Mouse (Mus musculus): ENCODE measurements around the gene Tinf2.

DNA sequence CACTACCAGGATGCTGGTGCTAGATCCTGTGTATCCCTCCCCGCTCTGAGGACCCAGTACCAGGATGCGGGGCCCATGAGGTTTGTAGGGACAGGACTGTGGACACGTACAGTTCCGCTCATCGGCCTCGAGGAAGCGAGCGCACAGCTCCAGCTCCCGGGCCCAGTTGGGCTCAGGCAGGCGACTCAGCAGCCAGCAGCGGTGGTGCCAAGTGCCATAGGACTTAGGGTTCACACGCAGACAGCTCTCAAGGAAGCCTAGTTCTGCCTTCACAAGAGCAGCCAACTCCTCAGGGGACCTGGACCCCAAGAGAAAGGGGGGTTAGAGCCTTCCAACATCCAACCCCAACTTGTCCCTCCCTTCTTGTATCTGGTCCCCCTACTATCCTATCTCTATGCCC is 39.0 kb upstream of the Tinf2 start:
- TF ChIP-seq POLR2A (IDR thresholded peaks at IDR 0.05; ENCODE audit: control insufficient read depth, low read depth, low read length) (no peak), CTCF (IDR thresholded peaks at IDR 0.05; ENCODE audit: control insufficient read depth, insufficient read depth, insufficient replicate concordance, low read depth, low read length) (no peak)

All from testis, adult 2 months (tissue).